Mouse (Mus musculus): ENCODE measurements at regions not wholly inside any gene's neighbourhood (a gene's known extent, or its start where the extent isn't known, plus 50 kb on each side); places are given as distances from the start of the nearest gene placed in this dataset.

GRCm38 (mm10) chr9:90698439-90698838 lies 427.8 kb upstream of the Tbc1d2b start:
- H3K4me3 ChIP-seq (ENCODE audit: low read depth, low read length): no peak overlapping the region
- H3K4me2 ChIP-seq (ENCODE audit: low read depth, low read length): no peak overlapping the region
- ATAC-seq (ENCODE audit: low read depth): no peak
- no peaks in the 10 kb centered on the region for H3K36me3 ChIP-seq (ENCODE audit: control insufficient read depth, insufficient read depth, low read length)
- no peak overlapping the region for H3K9ac ChIP-seq (replicated peaks; ENCODE audit: low read depth, low read length)
- 71% methylated on average over 7 of the region's 7 CpGs for WGBS
- no peaks in the 10 kb centered on the region for H3K9me3 ChIP-seq (ENCODE audit: control insufficient read depth, low read length)
- H3K4me1 ChIP-seq (ENCODE audit: control insufficient read depth, insufficient read depth, low read length): 0 out of 2 replicates have a peak, but pooled peaks cover 1% of the 10 kb centered on the region
- no peaks in the 10 kb centered on the region for H3K27me3 ChIP-seq (ENCODE audit: control insufficient read depth, insufficient read depth, low read length)
- H3K27ac ChIP-seq (ENCODE audit: low read depth, low read length): no peak overlapping the region

- H3K27me3 ChIP-seq (ENCODE audit: control insufficient read depth, insufficient read depth, low read length): no peaks in the 10 kb centered on the region
- ATAC-seq (ENCODE audit: low read depth): no peak
- no peak overlapping the region for H3K4me3 ChIP-seq (ENCODE audit: low read depth, low read length)
- H3K27ac ChIP-seq (ENCODE audit: low read depth, low read length): no peak overlapping the region
- no peak overlapping the region for H3K9ac ChIP-seq (replicated peaks; ENCODE audit: low read depth, low read length)
- H3K4me2 ChIP-seq (ENCODE audit: low read depth, low read length): no peak overlapping the region
- no peaks in the 10 kb centered on the region for H3K4me1 ChIP-seq (ENCODE audit: control insufficient read depth, insufficient read depth, low read length)
- H3K9me3 ChIP-seq (ENCODE audit: control insufficient read depth, low read length): no peaks in the 10 kb centered on the region
- 28% methylated on average over 4 of the region's 4 CpGs for WGBS
- H3K36me3 ChIP-seq (ENCODE audit: control insufficient read depth, insufficient read depth, low read length): no peaks in the 10 kb centered on the region
Measured at GRCm38 (mm10) chr9:90699064-90699463, 428.5 kb upstream of the Tbc1d2b start.

- Histone ChIP-seq H3K9ac (replicated peaks; ENCODE audit: low read depth, low read length) (no peak overlapping the region), H3K4me1 (ENCODE audit: control insufficient read depth, insufficient read depth, low read length) (no peaks in the 10 kb centered on the region), H3K27ac (ENCODE audit: low read depth, low read length) (peak overlapping the region; percentile 16; the same call in 1 of the 2 replicates), H3K4me3 (ENCODE audit: low read depth, low read length) (no peak overlapping the region), H3K36me3 (ENCODE audit: control insufficient read depth, insufficient read depth, low read length) (no peaks in the 10 kb centered on the region), H3K4me2 (ENCODE audit: low read depth, low read length) (0 out of 2 replicates have a peak overlapping the region, but pooled peaks have one; percentile 1), H3K9me3 (ENCODE audit: control insufficient read depth, low read length) (no peaks in the 10 kb centered on the region), H3K27me3 (ENCODE audit: control insufficient read depth, insufficient read depth, low read length) (no peaks in the 10 kb centered on the region)
- 11% methylated on average over 7 of the region's 7 CpGs for WGBS
- peak; percentile 92 for ATAC-seq (ENCODE audit: low read depth)
Measured at GRCm38 (mm10) chr9:90700236-90701179, 429.9 kb upstream of the Tbc1d2b start.

GRCm38 (mm10) chr9:90701180-90701765 lies 430.7 kb upstream of the Tbc1d2b start:
- 31% methylated on average over 4 of the region's 4 CpGs for WGBS
- Histone ChIP-seq H3K9ac (replicated peaks; ENCODE audit: low read depth, low read length) (no peak overlapping the region), H3K27ac (ENCODE audit: low read depth, low read length) (peak overlapping the region; percentile 16; the same call in 1 of the 2 replicates)

GRCm38 (mm10) chr9:90713685-90714084 lies 443.1 kb upstream of the Tbc1d2b start:
- H3K36me3 ChIP-seq (ENCODE audit: control insufficient read depth, insufficient read depth, low read length): no peaks in the 10 kb centered on the region
- no peaks in the 10 kb centered on the region for H3K9me3 ChIP-seq (ENCODE audit: control insufficient read depth, low read length)
- no peak overlapping the region for H3K4me3 ChIP-seq (ENCODE audit: low read depth, low read length)
- H3K9ac ChIP-seq (replicated peaks; ENCODE audit: low read depth, low read length): no peak overlapping the region
- H3K27ac ChIP-seq (ENCODE audit: low read depth, low read length): no peak overlapping the region
- H3K4me2 ChIP-seq (ENCODE audit: low read depth, low read length): no peak overlapping the region
- no peaks in the 10 kb centered on the region for H3K4me1 ChIP-seq (ENCODE audit: control insufficient read depth, insufficient read depth, low read length)
- WGBS: 34% methylated on average over 2 of the region's 2 CpGs
- H3K27me3 ChIP-seq (ENCODE audit: control insufficient read depth, insufficient read depth, low read length): no peaks in the 10 kb centered on the region
- no peak for ATAC-seq (ENCODE audit: low read depth)

More at GRCm38 (mm10) chr9:90701180-90701765, 430.7 kb upstream of the Tbc1d2b start:
- Histone ChIP-seq H3K36me3 (ENCODE audit: control insufficient read depth, insufficient read depth, low read length) (no peaks in the 10 kb centered on the region), H3K9me3 (ENCODE audit: control insufficient read depth, low read length) (no peaks in the 10 kb centered on the region), H3K4me1 (ENCODE audit: control insufficient read depth, insufficient read depth, low read length) (no peaks in the 10 kb centered on the region), H3K4me2 (ENCODE audit: low read depth, low read length) (no peak overlapping the region), H3K27me3 (ENCODE audit: control insufficient read depth, insufficient read depth, low read length) (no peaks in the 10 kb centered on the region), H3K4me3 (ENCODE audit: low read depth, low read length) (no peak overlapping the region)
- ATAC-seq (ENCODE audit: low read depth): peak; percentile 45

- WGBS: 34% methylated on average over 4 of the region's 4 CpGs
- ATAC-seq (ENCODE audit: low read depth): no peak
Measured at GRCm38 (mm10) chr9:90731450-90731849, 460.8 kb upstream of the Tbc1d2b start.

GRCm38 (mm10) chr9:90757175-90757574 lies 486.6 kb upstream of the Tbc1d2b start:
- H3K27ac ChIP-seq (ENCODE audit: low read depth, low read length): no peak overlapping the region
- H3K4me3 ChIP-seq (ENCODE audit: low read depth, low read length): no peak overlapping the region
- H3K4me1 ChIP-seq (ENCODE audit: control insufficient read depth, insufficient read depth, low read length): no peaks in the 10 kb centered on the region
- no peaks in the 10 kb centered on the region for H3K36me3 ChIP-seq (ENCODE audit: control insufficient read depth, insufficient read depth, low read length)
- H3K27me3 ChIP-seq (ENCODE audit: control insufficient read depth, insufficient read depth, low read length): no peaks in the 10 kb centered on the region
- WGBS: 22% methylated on average over 3 of the region's 3 CpGs
- no peaks in the 10 kb centered on the region for H3K9me3 ChIP-seq (ENCODE audit: control insufficient read depth, low read length)
- ATAC-seq (ENCODE audit: low read depth): no peak
- no peak overlapping the region for H3K9ac ChIP-seq (replicated peaks; ENCODE audit: low read depth, low read length)
- no peak overlapping the region for H3K4me2 ChIP-seq (ENCODE audit: low read depth, low read length)

More at GRCm38 (mm10) chr9:90731450-90731849, 460.8 kb upstream of the Tbc1d2b start:
- Histone ChIP-seq H3K9ac (replicated peaks; ENCODE audit: low read depth, low read length) (no peak overlapping the region), H3K27me3 (ENCODE audit: control insufficient read depth, insufficient read depth, low read length) (no peaks in the 10 kb centered on the region), H3K9me3 (ENCODE audit: control insufficient read depth, low read length) (no peaks in the 10 kb centered on the region), H3K4me3 (ENCODE audit: low read depth, low read length) (no peak overlapping the region), H3K4me1 (ENCODE audit: control insufficient read depth, insufficient read depth, low read length) (no peaks in the 10 kb centered on the region), H3K36me3 (ENCODE audit: control insufficient read depth, insufficient read depth, low read length) (no peaks in the 10 kb centered on the region), H3K4me2 (ENCODE audit: low read depth, low read length) (no peak overlapping the region), H3K27ac (ENCODE audit: low read depth, low read length) (no peak overlapping the region)

GRCm38 (mm10) chr9:90774296-90774695 lies 503.7 kb upstream of the Tbc1d2b start:
- no peaks in the 10 kb centered on the region for H3K4me1 ChIP-seq (ENCODE audit: control insufficient read depth, insufficient read depth, low read length)
- no peak overlapping the region for H3K9ac ChIP-seq (replicated peaks; ENCODE audit: low read depth, low read length)
- 38% methylated on average over 1 of the region's 1 CpGs for WGBS
- no peaks in the 10 kb centered on the region for H3K36me3 ChIP-seq (ENCODE audit: control insufficient read depth, insufficient read depth, low read length)
- H3K9me3 ChIP-seq (ENCODE audit: control insufficient read depth, low read length): no peaks in the 10 kb centered on the region
- no peak overlapping the region for H3K4me3 ChIP-seq (ENCODE audit: low read depth, low read length)
- H3K4me2 ChIP-seq (ENCODE audit: low read depth, low read length): no peak overlapping the region
- H3K27ac ChIP-seq (ENCODE audit: low read depth, low read length): no peak overlapping the region
- no peak for ATAC-seq (ENCODE audit: low read depth)
- no peaks in the 10 kb centered on the region for H3K27me3 ChIP-seq (ENCODE audit: control insufficient read depth, insufficient read depth, low read length)

GRCm38 (mm10) chr9:90789545-90789944 lies 518.9 kb upstream of the Tbc1d2b start:
- no peak overlapping the region for H3K4me3 ChIP-seq (ENCODE audit: low read depth, low read length)
- ATAC-seq (ENCODE audit: low read depth): no peak
- H3K4me1 ChIP-seq (ENCODE audit: control insufficient read depth, insufficient read depth, low read length): no peaks in the 10 kb centered on the region
- no peaks in the 10 kb centered on the region for H3K9me3 ChIP-seq (ENCODE audit: control insufficient read depth, low read length)
- no peak overlapping the region for H3K27ac ChIP-seq (ENCODE audit: low read depth, low read length)
- H3K4me2 ChIP-seq (ENCODE audit: low read depth, low read length): no peak overlapping the region
- H3K36me3 ChIP-seq (ENCODE audit: control insufficient read depth, insufficient read depth, low read length): no peaks in the 10 kb centered on the region
- H3K9ac ChIP-seq (replicated peaks; ENCODE audit: low read depth, low read length): no peak overlapping the region
- no peaks in the 10 kb centered on the region for H3K27me3 ChIP-seq (ENCODE audit: control insufficient read depth, insufficient read depth, low read length)

Measured in neural tube, embryonic 14.5 days (tissue).